Mouse (Mus musculus): ENCODE measurements at regions not wholly inside any gene's neighbourhood (a gene's known extent, or its start where the extent isn't known, plus 50 kb on each side); places are given as distances from the start of the nearest gene placed in this dataset.

DNA sequence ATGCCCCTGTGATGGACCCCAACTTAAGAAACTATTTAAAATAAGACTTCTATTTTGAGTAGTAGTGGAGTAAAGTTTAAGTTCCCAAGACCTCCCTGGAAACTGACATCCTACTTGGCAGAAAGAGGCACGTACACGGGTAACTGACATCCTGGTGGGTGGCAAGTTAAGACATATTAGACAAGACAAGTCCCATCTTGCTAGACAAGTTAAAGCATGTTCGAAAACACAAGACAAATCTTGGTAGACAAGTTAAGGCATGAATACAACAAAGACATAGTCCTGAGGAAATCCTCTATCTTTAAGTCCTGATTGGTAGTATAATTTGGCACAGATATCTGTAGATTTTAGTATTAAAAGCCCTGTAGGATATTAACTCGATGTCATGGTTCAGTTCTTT is 1332.6 kb downstream of the Gm37988 start:
- 78% methylated on average over 4 of the region's 4 CpGs for WGBS
- H3K36me3 ChIP-seq (ENCODE audit: control insufficient read depth, insufficient read depth, low read length): no peaks in the 10 kb centered on the region

DNA sequence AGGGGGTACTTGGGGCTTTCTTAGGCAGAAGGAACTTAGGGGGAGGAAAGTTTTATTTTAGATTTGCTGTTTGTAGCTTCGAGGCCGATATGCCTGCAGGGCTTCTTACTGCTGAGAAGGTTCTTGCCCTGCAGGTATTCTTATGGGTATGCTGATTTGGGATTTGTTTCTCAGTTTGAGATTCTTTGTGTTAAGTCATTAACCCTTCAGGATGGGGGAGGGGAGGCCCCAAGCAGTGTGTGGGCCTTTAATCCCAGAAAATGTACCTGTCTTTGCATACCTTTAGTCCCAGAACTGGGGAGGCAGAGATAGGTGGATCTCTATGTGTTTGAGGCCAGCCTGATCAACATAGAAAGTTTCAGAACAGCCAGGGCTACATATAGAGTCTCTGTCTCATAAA is 1335.1 kb downstream of the Gm37988 start:
- 71% methylated on average over 2 of the region's 2 CpGs for WGBS
- DNase-seq (ENCODE audit: extremely low read depth, low read depth, low spot score): no peak
- no peak overlapping the region for H3K9ac ChIP-seq (ENCODE audit: low read depth, low read length)

More for the DNA sequence above, 1332.6 kb downstream of the Gm37988 start:
- Histone ChIP-seq H3K79me2 (ENCODE audit: control insufficient read depth, insufficient read depth, low read length) (no peaks in the 10 kb centered on the region), H3K27ac (replicated peaks; ENCODE audit: insufficient read depth, low read depth, low read length) (no peak overlapping the region), H3K9ac (ENCODE audit: low read depth, low read length) (no peak overlapping the region), H3K4me3 (ENCODE audit: insufficient read depth, low read depth, low read length) (no peak overlapping the region), H3K4me1 (ENCODE audit: control insufficient read depth, insufficient read depth, low read length) (no peaks in the 10 kb centered on the region), H3K27me3 (ENCODE audit: control insufficient read depth, insufficient read depth, low read length) (no peaks in the 10 kb centered on the region)
- no peak for TF ChIP-seq CTCF (IDR thresholded peaks at IDR 0.05; ENCODE audit: low read depth, low read length)
- no peak for TF ChIP-seq POLR2A (IDR thresholded peaks at IDR 0.05; ENCODE audit: extremely low read depth, insufficient read depth, low read length)
- no peak for DNase-seq (ENCODE audit: extremely low read depth, low read depth, low spot score)

DNA sequence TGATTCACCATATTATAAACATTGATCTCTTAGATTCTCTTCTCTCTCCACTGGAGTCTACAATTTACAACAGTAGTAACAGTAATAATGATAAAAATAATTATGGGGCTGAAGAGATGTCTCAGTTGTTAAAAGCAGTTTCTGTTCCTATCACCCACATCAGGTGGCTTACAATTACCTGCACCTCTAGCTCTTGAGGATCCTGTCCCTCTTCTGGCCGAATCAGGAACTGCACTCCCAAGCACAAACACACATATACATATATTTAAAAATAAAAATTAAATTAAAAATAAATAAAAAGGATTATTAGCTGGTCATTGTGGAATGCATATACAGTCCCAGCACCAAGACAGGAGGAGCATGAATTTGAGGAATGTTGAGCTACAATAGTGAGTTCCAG is 1336.2 kb downstream of the Gm37988 start:
- Histone ChIP-seq H3K4me1 (ENCODE audit: control insufficient read depth, insufficient read depth, low read length) (no peaks in the 10 kb centered on the region), H3K36me3 (ENCODE audit: control insufficient read depth, insufficient read depth, low read length) (no peaks in the 10 kb centered on the region), H3K27me3 (ENCODE audit: control insufficient read depth, insufficient read depth, low read length) (no peaks in the 10 kb centered on the region), H3K79me2 (ENCODE audit: control insufficient read depth, insufficient read depth, low read length) (no peaks in the 10 kb centered on the region), H3K27ac (replicated peaks; ENCODE audit: insufficient read depth, low read depth, low read length) (no peak overlapping the region), H3K4me3 (ENCODE audit: insufficient read depth, low read depth, low read length) (no peak overlapping the region), H3K9ac (ENCODE audit: low read depth, low read length) (no peak overlapping the region)
- no peak for DNase-seq (ENCODE audit: extremely low read depth, low read depth, low spot score)
- TF ChIP-seq CTCF (IDR thresholded peaks at IDR 0.05; ENCODE audit: low read depth, low read length) (no peak; the same call in 1 of the 2 replicates), POLR2A (IDR thresholded peaks at IDR 0.05; ENCODE audit: extremely low read depth, insufficient read depth, low read length) (no peak)
- WGBS: 57% methylated on average over 1 of the region's 1 CpGs

More for the DNA sequence above, 1335.1 kb downstream of the Gm37988 start:
- no peaks in the 10 kb centered on the region for H3K79me2 ChIP-seq (ENCODE audit: control insufficient read depth, insufficient read depth, low read length)
- TF ChIP-seq POLR2A (IDR thresholded peaks at IDR 0.05; ENCODE audit: extremely low read depth, insufficient read depth, low read length): no peak
- TF ChIP-seq CTCF (IDR thresholded peaks at IDR 0.05; ENCODE audit: low read depth, low read length): no peak
- H3K4me3 ChIP-seq (ENCODE audit: insufficient read depth, low read depth, low read length): no peak overlapping the region
- H3K27ac ChIP-seq (replicated peaks; ENCODE audit: insufficient read depth, low read depth, low read length): no peak overlapping the region
- H3K36me3 ChIP-seq (ENCODE audit: control insufficient read depth, insufficient read depth, low read length): no peaks in the 10 kb centered on the region
- no peaks in the 10 kb centered on the region for H3K27me3 ChIP-seq (ENCODE audit: control insufficient read depth, insufficient read depth, low read length)
- H3K4me1 ChIP-seq (ENCODE audit: control insufficient read depth, insufficient read depth, low read length): no peaks in the 10 kb centered on the region

DNA sequence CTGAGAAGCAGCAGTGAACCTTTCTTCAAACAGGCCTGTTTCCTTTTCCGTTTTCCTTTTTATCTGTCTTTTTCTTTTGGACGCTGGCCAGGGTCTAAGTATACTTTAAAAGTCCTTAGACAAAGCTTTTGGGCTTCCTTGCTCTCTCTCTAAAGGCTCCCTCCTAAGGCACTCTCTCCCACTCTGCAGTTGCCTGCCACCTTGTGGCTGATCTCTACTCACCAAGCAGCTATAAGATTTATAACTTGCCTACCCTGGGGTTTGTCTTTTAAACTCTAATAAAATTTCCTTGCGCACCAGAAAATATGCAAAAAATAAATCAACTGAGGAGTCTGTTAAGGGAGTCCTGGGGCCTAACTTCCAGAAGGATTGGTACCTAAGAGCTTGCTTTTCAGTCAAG is 1344.7 kb downstream of the Gm37988 start:
- no peak for DNase-seq (ENCODE audit: extremely low read depth, low read depth, low spot score)
- no peak overlapping the region for H3K9ac ChIP-seq (ENCODE audit: low read depth, low read length)
- no peaks in the 10 kb centered on the region for H3K36me3 ChIP-seq (ENCODE audit: control insufficient read depth, insufficient read depth, low read length)
- no peaks in the 10 kb centered on the region for H3K79me2 ChIP-seq (ENCODE audit: control insufficient read depth, insufficient read depth, low read length)
- no peaks in the 10 kb centered on the region for H3K27me3 ChIP-seq (ENCODE audit: control insufficient read depth, insufficient read depth, low read length)
- H3K4me3 ChIP-seq (ENCODE audit: insufficient read depth, low read depth, low read length): no peak overlapping the region
- WGBS: 41% methylated on average over 3 of the region's 3 CpGs
- TF ChIP-seq POLR2A (IDR thresholded peaks at IDR 0.05; ENCODE audit: extremely low read depth, insufficient read depth, low read length) (no peak), CTCF (IDR thresholded peaks at IDR 0.05; ENCODE audit: low read depth, low read length) (no peak)
- H3K4me1 ChIP-seq (ENCODE audit: control insufficient read depth, insufficient read depth, low read length): no peaks in the 10 kb centered on the region
- no peak overlapping the region for H3K27ac ChIP-seq (replicated peaks; ENCODE audit: insufficient read depth, low read depth, low read length)

All from liver, adult 2 months (tissue).